Mouse (Mus musculus): ENCODE results near the gene Gm7145.
"Not testable (repeated sequence)": the region's sequence is repeated elsewhere in the genome, so short reads cannot be mapped to it uniquely, and the experiment has no call there.

Gm7145 gene

GRCm38 (mm10) chr1:117965639-117966038 lies at the start of gene Gm7145:
TSS of gene Gm7145 (plus strand) at chr1:117965939.
- no peak for DNase-seq (ENCODE audit: low read depth)

- DNase-seq (ENCODE audit: low read depth) = not testable (repeated sequence)
Measured at GRCm38 (mm10) chr1:117927715-117928114, 38.0 kb upstream of the Gm7145 start, which contains the start of gene Gm28168. TSS of gene Gm28168 (plus strand) at chr1:117928015.

DNA sequence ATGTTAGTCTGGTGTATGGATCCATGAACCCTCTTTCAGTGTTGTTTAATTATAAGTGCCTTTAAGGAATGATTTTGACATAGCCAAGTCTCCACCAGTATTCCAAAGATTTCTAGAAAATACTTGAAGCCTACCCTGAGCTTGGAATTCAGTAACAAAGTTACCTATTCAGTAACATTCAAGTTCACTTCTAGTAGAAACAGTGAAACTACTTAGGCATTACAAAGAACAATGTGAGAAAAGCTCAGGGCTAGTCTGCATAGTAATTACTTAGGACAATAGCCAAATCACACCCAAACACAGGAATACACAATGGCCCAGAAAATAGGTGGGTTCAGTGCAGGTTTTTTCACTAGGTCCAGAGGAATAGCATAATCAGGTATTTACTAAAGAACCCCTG lies 38.1 kb downstream of the Gm7145 start:
- DNase-seq (ENCODE audit: low read depth) = not testable (repeated sequence)

GRCm38 (mm10) chr1:118012736-118013135 lies 47.0 kb downstream of the Gm7145 start:
- not testable (repeated sequence) for DNase-seq (ENCODE audit: low read depth)

All from c-Kit-positive CD71-negative TER-119-negative erythroid progenitor cells, embryonic 14.5 days (primary cell).